In genomic region chr8:119112861-119113260, GRCm38 (mm10) we compare ENCODE assay signal across 20 mouse cellular contexts.
DNase-seq lines count a peak whose midpoint lies in the region; TF ChIP-seq lines count a peak whose summit lies in the region.
"Had no signal": no experiment of that assay in that cellular context is flagged by ENCODE, and none has a peak within 500 bp of the region (broad histone marks: within the 10 kb centered on the region; RNA-seq: fewer than 3 reads in every experiment).

No protein-coding gene starts in this region.

- H3K27ac ChIP-seq in cortical plate, adult 2 months (ENCODE audit: insufficient read depth, low read length), result peak overlapping the region; percentile 22; the same call in 1 of the 2 replicates
- no peak overlapping the region for H3K27ac ChIP-seq in forebrain, embryonic 10.5 days
- H3K27ac ChIP-seq: embryonic facial prominence, embryonic 12.5 days; forebrain, embryonic 12.5 days; gastrocnemius, adult 2 months; heart, adult 2 months; heart, embryonic 15.5 days; hindbrain, postnatal 0 days had no signal

- H3K9me3 ChIP-seq in forebrain, embryonic 10.5 days, result no peaks in the 10 kb centered on the region
- H3K9me3 ChIP-seq: embryonic facial prominence, embryonic 12.5 days; forebrain, embryonic 12.5 days; heart, embryonic 15.5 days; hindbrain, embryonic 13.5 days had no signal

- intact Hi-C loops in left cerebral cortex, postnatal 4 days (cut with DNase I), result no loop called here

- no peak for TF ChIP-seq CTCF in cortical plate, adult 2 months (IDR thresholded peaks at IDR 0.05; ENCODE audit: extremely low read depth, insufficient read depth, low read length)

- H3K36me3 ChIP-seq in forebrain, embryonic 10.5 days (replicated peaks), result no peaks in the 10 kb centered on the region
- H3K36me3 ChIP-seq: embryonic facial prominence, embryonic 12.5 days; forebrain, embryonic 12.5 days; heart, embryonic 15.5 days; hindbrain, embryonic 13.5 days had no signal

- no peak overlapping the region for H3K4me3 ChIP-seq in cortical plate, adult 2 months (ENCODE audit: insufficient read depth, low read length)
- H3K4me3 ChIP-seq in forebrain, embryonic 10.5 days, result no peak overlapping the region
- H3K4me3 ChIP-seq: embryonic facial prominence, embryonic 12.5 days; forebrain, embryonic 12.5 days; gastrocnemius, adult 2 months; heart, adult 2 months; heart, embryonic 15.5 days; hindbrain, embryonic 13.5 days had no signal

- TF ChIP-seq POLR2A in cortical plate, adult 2 months (IDR thresholded peaks at IDR 0.05; ENCODE audit: extremely low read depth, insufficient read depth, low read length), result no peak

- no peaks in the 10 kb centered on the region for H3K27me3 ChIP-seq in forebrain, embryonic 10.5 days (ENCODE audit: poor library complexity, severe bottlenecking)
- H3K27me3 ChIP-seq: embryonic facial prominence, embryonic 12.5 days; forebrain, embryonic 12.5 days; heart, embryonic 15.5 days; hindbrain, embryonic 13.5 days had no signal

- peak; percentile 1 for DNase-seq in cerebellum, adult 8-10 months
- DNase-seq in cerebellum, postnatal 4 days (ENCODE audit: low spot score in 2 of 2), result no peak
- peak; percentile 75 for DNase-seq in brain, adult 2 months (ENCODE audit: low read depth, low spot score)
- peak; percentile 45 to 52 for DNase-seq in cerebellum, postnatal 10 days
- DNase-seq in left cerebral cortex, postnatal 4 days, result no peak
- no peak for DNase-seq in forebrain, embryonic 10.5 days (ENCODE audit: extremely low spot score, low spot score)
- DNase-seq: adrenal gland, adult 2 months; adrenal gland, postnatal 25 days; gastrocnemius, adult 2 months; gastrocnemius, postnatal 36 days; heart, adult 2 months; heart, postnatal 14 days; kidney, adult 11 months; kidney, adult 9 months had no signal

- WGBS in forebrain, embryonic 10.5 days, result 95% methylated on average over 3 of the region's 3 CpGs

- H3K4me1 ChIP-seq in cortical plate, adult 2 months (ENCODE audit: control insufficient read depth, insufficient read depth, low read length), result peaks cover 2% of the 10 kb centered on the region
- H3K4me1 ChIP-seq in forebrain, embryonic 10.5 days, result peaks cover 4% of the 10 kb centered on the region
- H3K4me1 ChIP-seq: forebrain, embryonic 12.5 days; heart, embryonic 15.5 days had no signal

Comparison
In these comparisons a context has a peak if more than half of its experiments do, and no peak if none do; other contexts are left out.
1. DNase-seq: peak in cerebellum, adult 8-10 months (single experiment), brain, adult 2 months (single experiment) and cerebellum, postnatal 10 days (2 of 2); none in cerebellum, postnatal 4 days (0 of 2), left cerebral cortex, postnatal 4 days (single experiment) and forebrain, embryonic 10.5 days (single experiment).